ENCODE assay signal across 11 mouse cellular contexts in genomic region chr14:119656936-119657335, GRCm38 (mm10).
"Had no signal": no experiment of that assay in that cellular context is flagged by ENCODE, and none has a peak within 500 bp of the region (broad histone marks: within the 10 kb centered on the region; RNA-seq: fewer than 3 reads in every experiment).

No protein-coding gene starts in this region.

- DNase-seq: cerebellum, adult 8-10 months; cerebellum, adult 9-11 months; embryo, embryonic 11 days; forebrain, postnatal 0 days; gastrocnemius, adult 2 months; gastrocnemius, postnatal 10 days; gastrocnemius, postnatal 14 days; gastrocnemius, postnatal 25 days; gastrocnemius, postnatal 36 days; heart, adult 18-20 months; heart, adult 2 months had no signal
